Mouse (Mus musculus) CD4-positive, CD25-positive, alpha-beta regulatory T cell, adult 2 months (primary cell): Measurements from ENCODE around the gene Arpp21.
A peak's percentile ranks its signal among the peaks of the same experiment; 100 is the strongest.

Source experiments
- DNase-seq: peaks from one replicate; pipeline ENCODE4 v3.0.0-alpha.2; 2012; ENCODE audit warnings: low read depth, low spot score

Gene Arpp21

GRCm38 (mm10) chr9:112180006-112180405 lies 55.7 kb downstream of the Arpp21 start:
- DNase-seq, result no peak

DNA sequence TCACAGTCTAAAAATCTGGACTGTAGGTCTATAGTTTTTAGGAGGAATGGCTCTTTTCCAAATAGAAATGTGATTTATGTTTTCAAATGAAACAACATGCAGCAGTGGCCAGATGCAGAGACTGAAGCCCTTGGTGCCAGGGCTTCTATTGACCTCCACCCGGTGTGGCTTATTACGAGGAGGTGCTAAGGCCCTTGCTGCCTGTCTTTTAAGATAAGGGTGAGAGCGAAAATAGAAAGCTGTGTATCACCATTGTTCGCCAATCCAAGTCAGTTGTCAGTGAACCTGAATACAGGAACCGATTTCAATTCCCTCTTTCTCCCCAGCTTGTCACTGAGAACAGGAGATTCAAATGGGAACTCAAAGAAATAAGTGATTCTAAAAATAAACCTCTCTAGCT lies 57.3 kb downstream of the Arpp21 start:
- no peak for DNase-seq

GRCm38 (mm10) chr9:112177569-112177968 lies 58.2 kb downstream of the Arpp21 start:
- DNase-seq, result no peak

GRCm38 (mm10) chr9:112176317-112176716 lies 59.4 kb downstream of the Arpp21 start:
- no peak for DNase-seq

DNA sequence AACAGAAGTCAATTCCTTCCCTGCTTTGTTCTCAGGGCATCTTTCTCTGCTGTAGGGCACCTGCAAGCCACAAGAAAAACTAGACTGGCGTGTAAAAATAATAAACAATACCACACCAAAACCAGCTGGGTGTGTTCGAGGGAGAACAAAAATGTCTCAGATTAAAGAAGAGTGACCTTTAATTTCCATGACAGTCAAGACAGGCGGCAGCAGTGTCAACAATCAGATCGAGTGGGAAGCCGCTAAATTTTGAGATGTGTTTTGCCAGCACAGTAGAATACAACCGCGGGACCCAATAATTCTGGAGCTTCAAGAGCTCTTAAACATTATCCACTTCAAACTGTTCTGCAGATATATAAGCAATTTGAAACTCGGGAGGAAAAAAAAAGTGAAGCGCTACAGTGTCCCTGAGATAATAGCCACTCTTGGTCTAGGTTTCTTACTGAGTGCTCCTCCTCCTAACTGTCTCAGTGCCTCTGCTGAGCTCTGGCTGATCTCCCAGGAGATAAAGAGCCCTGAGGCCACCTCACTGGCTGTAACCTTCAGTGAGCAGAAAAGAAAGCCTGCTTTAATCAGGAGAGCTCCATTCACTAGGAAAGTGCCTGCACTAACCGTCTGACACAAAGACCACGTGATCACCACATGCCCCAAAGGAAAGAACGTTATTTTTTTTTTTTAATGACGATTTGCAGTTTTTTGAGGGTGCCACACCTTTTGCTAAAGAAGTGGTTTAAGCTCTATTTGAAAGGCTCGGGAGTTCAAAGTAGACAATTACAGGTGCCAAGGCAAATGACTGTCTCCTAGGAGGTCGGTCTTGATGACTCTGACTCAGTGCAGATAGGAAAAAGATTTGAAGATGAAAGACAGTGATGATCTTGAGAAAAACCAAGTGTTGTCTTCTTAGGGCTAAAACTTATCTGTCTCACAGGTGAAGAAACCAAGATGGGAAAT lies 61.1 kb downstream of the Arpp21 start:
- peak; percentile 68 for DNase-seq

- DNase-seq, result no peak
Observed at GRCm38 (mm10) chr9:112173778-112174177, 62.0 kb downstream of the Arpp21 start.

- DNase-seq, result no peak
Observed at GRCm38 (mm10) chr9:112164677-112165076, 71.1 kb downstream of the Arpp21 start.

- no peak for DNase-seq
Observed at GRCm38 (mm10) chr9:112160981-112161380, 74.8 kb downstream of the Arpp21 start.

DNA sequence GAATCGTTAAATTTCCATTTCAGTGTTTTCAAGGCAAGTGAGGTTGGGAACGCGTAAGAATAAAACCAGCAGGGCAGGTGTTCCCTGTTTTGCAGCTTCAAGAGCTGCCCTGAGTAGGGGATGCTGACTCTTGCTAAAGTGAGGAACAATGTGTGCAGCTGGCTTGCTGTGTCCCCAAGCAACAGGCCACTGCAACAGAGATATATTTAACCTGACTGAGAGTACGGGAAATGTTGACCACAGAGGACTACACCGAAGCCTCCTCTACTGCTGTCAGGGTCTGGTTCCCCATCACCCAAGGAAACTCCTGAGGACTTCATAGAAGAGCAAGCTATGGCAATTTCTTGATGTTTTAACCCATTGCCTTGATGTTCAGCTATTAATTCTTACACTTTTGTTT lies 81.8 kb downstream of the Arpp21 start:
- no peak for DNase-seq

- no peak for DNase-seq
Observed at GRCm38 (mm10) chr9:112152762-112153161, 83.0 kb downstream of the Arpp21 start.

GRCm38 (mm10) chr9:112151177-112151576 lies 84.6 kb downstream of the Arpp21 start:
- DNase-seq, result no peak

- no peak for DNase-seq
Observed at GRCm38 (mm10) chr9:112140658-112141057, 95.1 kb downstream of the Arpp21 start.

DNA sequence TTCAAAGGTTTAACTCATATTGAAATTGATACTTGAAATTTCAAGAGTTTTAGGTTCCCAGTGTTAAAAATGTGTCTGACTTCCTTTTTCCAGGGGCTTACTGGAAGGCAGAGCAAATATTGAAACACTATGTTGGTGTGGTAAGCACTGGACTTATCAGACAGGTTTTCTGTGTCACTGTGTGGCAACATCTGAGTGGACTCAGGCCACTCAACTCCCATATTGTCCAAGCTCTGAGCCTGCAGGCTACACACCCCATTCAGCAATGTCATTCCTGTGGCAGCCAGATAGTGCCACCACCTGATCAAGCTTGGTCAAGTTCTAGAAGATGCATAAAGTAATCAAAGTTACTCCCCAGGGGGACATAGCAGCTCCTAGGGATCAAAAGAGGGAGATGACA lies 97.9 kb downstream of the Arpp21 start:
- no peak for DNase-seq

DNA sequence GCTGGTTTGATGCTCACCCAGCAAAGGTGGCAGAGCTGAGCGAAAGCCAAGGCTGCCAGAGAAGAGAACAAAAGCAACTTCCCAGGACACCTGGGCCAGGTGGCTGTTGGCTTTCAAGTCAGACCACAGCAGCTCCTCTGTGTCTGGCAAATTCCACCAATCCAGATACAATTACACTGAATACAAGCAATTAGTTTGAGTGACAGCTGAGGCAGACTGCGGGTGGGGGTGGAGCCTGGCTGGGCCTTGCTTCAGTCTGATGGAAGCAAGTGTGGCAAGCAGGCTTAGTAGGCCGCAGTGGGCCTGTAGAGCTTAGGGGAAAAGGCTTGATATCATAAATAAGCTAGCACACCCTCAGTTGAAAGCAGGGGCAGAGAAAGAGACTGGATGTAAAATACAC lies 104.9 kb downstream of the Arpp21 start:
- no peak for DNase-seq

GRCm38 (mm10) chr9:112124667-112125066 lies 111.1 kb downstream of the Arpp21 start:
- no peak for DNase-seq

DNA sequence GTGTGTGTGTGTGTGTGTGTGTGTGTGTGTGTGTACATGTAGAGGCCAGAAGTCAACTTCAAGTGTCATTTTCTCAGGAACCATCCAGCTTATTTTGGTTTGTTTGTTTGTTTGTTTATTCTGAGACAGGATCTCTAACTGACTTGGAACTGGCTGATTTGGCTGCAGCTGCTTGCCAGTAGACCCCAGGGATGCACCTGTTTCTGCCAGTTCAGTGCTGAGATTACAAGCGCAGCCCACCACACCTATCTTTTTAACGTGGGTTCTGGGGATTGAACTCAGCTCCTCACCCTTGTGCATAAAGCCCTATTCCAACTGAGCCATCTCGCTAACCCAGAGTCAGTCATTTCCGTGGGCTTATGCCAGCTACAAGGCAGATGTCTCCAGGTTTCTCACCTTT lies 111.6 kb downstream of the Arpp21 start:
- DNase-seq, result no peak

GRCm38 (mm10) chr9:112123421-112123828 lies 112.3 kb downstream of the Arpp21 start:
- no peak for DNase-seq

DNA sequence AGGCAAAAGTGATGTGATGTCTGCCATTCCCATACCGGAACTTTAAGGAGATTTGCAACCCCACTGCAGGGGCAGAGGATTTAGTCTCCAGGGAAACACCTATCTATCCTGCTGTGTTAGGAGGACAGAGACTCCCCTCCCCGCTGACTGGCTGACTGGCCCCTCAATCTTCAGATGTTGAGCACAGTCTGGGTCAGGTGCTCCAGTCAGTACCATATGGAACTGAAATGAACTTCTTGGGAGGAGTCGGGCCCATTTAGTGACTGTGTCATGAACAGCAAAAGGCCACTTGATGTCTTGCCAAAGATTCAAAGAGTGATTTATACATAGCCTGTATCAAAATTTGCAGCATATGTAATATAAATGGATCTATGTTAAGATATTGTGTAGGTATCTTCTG lies 116.2 kb downstream of the Arpp21 start:
- no peak for DNase-seq

GRCm38 (mm10) chr9:112119106-112119433 lies 116.7 kb downstream of the Arpp21 start:
- DNase-seq, result no peak

DNA sequence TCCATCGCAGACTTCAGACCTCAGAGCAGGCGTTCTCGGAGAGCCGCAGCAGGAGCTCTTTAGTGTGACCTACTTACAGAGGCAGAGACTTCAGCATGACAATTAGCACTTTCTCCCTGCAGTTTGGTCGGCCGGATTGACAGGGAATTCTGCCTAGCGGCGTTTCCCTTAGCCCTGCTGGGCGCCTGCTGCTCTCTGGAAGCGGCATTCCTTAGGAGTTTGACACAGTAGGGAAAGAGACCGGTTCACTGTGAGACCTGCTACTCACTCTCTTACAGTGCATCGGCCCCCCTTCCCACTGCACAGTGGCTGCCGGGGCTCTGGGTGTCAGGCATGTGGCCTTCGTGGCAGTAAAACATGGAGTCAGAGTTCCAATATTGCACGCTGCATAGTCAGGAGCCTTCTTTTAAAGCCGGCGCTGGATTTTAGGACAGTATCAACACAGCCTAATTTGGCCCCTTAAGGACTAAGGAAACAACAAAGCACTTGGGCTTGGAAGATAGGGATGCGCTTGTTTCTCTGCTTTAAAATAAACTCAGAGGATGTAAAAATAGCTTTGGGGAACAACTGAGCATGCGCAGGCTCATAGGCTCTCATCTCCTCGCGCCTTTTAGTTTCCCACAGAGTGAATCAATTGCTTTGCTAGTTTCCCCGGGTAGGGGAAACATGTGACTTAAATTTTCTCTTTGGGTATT lies 117.2 kb downstream of the Arpp21 start:
- DNase-seq, result no peak

DNA sequence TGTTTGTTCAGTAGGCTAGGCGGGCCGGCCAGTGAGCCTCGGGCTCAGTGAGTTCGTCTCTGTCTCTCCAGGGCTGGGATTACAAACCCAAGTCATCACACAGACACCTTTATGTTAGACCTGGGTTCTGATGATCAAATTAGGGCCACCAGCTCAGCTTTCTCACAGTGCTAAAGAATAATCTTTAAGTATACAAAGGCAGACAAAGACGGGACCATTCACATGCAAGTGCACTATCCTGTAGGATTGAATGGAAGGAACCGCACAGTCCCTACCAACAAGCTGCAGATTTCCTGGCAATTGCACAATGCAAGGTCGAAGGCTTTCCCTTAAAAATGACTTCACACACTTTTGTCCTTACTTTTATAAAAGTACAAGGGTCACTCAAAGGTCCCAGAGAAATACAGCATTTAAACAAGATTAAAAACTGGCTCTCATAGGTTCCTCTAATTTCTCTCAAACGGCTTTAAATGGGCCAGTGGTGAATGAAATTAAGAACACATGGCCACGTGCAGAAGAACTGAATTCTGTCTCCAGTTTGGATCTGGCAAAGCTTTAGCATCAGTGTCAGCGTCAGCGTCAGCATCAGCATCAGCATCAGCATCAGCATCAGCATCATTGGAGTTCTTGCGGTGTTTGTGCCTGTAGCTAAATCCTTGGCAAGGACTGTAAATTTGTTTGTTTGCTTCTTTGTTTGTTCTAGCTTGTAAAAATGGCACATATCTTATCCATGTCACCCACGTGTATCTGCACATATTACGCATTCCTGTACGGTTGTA lies 117.9 kb downstream of the Arpp21 start:
- no peak for DNase-seq

DNA sequence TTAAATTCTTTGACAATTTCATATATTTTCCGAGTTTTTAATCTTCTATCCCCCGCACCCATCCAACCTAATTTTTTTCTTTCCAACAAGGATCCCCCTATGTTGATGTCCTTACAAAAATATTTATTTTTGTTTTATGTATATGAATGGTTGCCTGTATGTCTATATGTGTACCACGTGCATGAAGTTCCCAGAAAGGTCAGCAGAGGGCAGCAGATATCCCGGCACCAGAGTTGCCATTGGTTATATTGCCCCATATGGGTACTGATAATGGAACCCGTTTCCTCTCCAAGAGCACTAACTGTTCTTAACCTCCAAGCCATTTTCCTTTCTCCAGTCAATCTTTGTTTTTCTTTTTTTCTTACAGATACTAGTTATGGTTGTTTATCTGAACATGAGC lies 124.1 kb downstream of the Arpp21 start:
- DNase-seq, result peak; percentile 48
